Mouse (Mus musculus) small intestine, adult 2 months (tissue): ENCODE results near the gene Trank1.

Experiments used
- CTCF ChIP-seq: fragments of 200-500 bp; IDR thresholded peaks from 2 replicates; pipeline ENCODE4 v1.5.1; 2012; ENCODE audit warnings: low read depth, mild to moderate bottlenecking, control low read depth, inconsistent platforms, low read length, moderate library complexity, mixed read lengths; ENCODE audit not compliant: insufficient replicate concordance, insufficient read length; ENCODE audit errors: extremely low read depth
- POLR2A ChIP-seq: fragments of 200-500 bp; IDR thresholded peaks from 2 replicates; pipeline ENCODE4 v1.6.1; 2012; ENCODE audit warnings: low read depth, mild to moderate bottlenecking, control low read depth, inconsistent platforms, low read length, moderate library complexity

- TF ChIP-seq CTCF: no peak
- no peak for TF ChIP-seq POLR2A
Measured at GRCm38 (mm10) chr9:111383756-111384155, 72.2 kb downstream of the Trank1 start.
